Mouse (Mus musculus): ENCODE measurements around the gene 1700023F06Rik. TPM values are rescaled to one million over a fixed set of nuclear protein-coding genes. Genes with fewer than 3 reads are reported as not detected.

Gene 1700023F06Rik
- polyA plus RNA-seq, 1 experiment from 2014 or later: 2.3 TPM

DNA sequence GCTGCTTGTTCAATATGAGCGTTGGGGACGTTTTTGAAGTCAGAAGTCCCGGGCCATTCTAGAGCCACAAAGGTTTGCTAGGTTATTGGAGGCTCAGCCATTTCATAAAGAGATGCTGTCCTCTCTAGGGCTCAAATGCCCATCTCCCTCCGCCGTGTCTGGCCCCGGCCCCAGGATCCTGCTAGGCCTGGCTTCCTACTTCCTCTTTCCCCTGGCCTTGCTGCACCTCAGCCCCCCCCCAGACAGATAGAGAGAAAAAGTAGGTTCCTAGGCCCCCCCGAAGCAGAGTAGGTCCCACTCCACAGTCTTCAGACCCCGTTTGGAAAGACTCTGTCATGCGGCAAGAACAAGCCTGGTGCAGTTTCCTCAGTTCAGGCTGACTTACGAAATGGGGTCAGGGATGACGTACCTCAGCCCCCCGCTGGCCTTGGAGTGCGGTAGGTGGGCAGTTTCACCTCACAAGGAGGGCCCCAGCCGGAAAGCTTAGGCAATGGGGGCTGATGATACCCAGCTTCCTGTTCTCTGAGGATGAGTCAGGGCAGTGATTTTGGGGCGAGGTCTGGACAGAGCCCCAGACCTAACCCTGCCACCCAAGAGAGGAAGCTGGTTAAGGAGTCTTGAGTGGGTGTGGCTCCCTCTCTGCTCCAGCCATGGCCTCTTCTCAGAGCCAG, 30.4 kb downstream of the 1700023F06Rik start:
- WGBS: 83% methylated on average over 15 of the region's 15 CpGs
- no peak overlapping the region for H3K4me2 ChIP-seq
- no peaks in the 10 kb centered on the region for H3K36me3 ChIP-seq
- no peak overlapping the region for H3K9ac ChIP-seq
- H3K27me3 ChIP-seq: no peaks in the 10 kb centered on the region
- ATAC-seq (ENCODE audit: low FRiP score, low read depth): no peak
- no peak overlapping the region for H3K4me3 ChIP-seq
- H3K27ac ChIP-seq (replicated peaks): no peak overlapping the region
- H3K4me1 ChIP-seq (replicated peaks): peaks cover 19% of the 10 kb centered on the region
- H3K9me3 ChIP-seq: no peaks in the 10 kb centered on the region

- no peak for ATAC-seq (ENCODE audit: low FRiP score, low read depth)
- Histone ChIP-seq H3K4me1 (replicated peaks) (peaks cover 27% of the 10 kb centered on the region), H3K27me3 (no peaks in the 10 kb centered on the region), H3K27ac (replicated peaks) (no peak overlapping the region), H3K4me3 (no peak overlapping the region), H3K9ac (no peak overlapping the region), H3K36me3 (no peaks in the 10 kb centered on the region), H3K9me3 (no peaks in the 10 kb centered on the region), H3K4me2 (no peak overlapping the region)
- WGBS: 82% methylated on average over 5 of the region's 5 CpGs
Observed at GRCm38 (mm10) chr11:103177216-103177615, 31.1 kb downstream of the 1700023F06Rik start.

DNA sequence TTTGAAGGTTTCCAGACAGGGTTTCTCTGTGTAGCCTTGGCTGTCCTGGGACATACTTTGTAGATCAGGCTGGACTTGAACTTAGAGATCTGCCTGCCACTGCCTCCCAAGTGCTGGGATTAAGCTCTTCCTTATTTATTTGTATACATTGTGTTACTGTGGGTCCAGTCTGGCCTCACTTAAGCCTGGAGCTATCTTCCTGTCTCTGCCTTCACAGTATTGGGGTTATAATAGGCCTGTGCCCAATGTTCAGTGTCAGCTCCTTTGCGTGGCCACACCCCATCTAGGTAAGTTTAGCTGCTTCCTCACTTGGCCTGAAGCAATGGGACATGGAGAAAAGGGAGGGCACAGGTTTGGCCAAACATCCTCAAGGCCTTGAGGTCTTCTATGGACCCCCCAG, 31.8 kb downstream of the 1700023F06Rik start:
- Histone ChIP-seq H3K9ac (no peak overlapping the region), H3K9me3 (no peaks in the 10 kb centered on the region), H3K27me3 (no peaks in the 10 kb centered on the region), H3K36me3 (no peaks in the 10 kb centered on the region), H3K27ac (replicated peaks) (no peak overlapping the region), H3K4me1 (replicated peaks) (peaks cover 34% of the 10 kb centered on the region), H3K4me3 (no peak overlapping the region), H3K4me2 (no peak overlapping the region)
- no peak for ATAC-seq (ENCODE audit: low FRiP score, low read depth)
- WGBS: 96% methylated on average over 1 of the region's 1 CpGs

- H3K4me1 ChIP-seq (replicated peaks): peaks cover 37% of the 10 kb centered on the region
- no peaks in the 10 kb centered on the region for H3K27me3 ChIP-seq
- H3K4me3 ChIP-seq: no peak overlapping the region
- H3K4me2 ChIP-seq: no peak overlapping the region
- H3K9ac ChIP-seq: no peak overlapping the region
- ATAC-seq (ENCODE audit: low FRiP score, low read depth): no peak
- no peaks in the 10 kb centered on the region for H3K36me3 ChIP-seq
- H3K27ac ChIP-seq (replicated peaks): no peak overlapping the region
- 74% methylated on average over 14 of the region's 14 CpGs for WGBS
- H3K9me3 ChIP-seq: no peaks in the 10 kb centered on the region
Observed at GRCm38 (mm10) chr11:103175688-103176442, 32.5 kb downstream of the 1700023F06Rik start.

DNA sequence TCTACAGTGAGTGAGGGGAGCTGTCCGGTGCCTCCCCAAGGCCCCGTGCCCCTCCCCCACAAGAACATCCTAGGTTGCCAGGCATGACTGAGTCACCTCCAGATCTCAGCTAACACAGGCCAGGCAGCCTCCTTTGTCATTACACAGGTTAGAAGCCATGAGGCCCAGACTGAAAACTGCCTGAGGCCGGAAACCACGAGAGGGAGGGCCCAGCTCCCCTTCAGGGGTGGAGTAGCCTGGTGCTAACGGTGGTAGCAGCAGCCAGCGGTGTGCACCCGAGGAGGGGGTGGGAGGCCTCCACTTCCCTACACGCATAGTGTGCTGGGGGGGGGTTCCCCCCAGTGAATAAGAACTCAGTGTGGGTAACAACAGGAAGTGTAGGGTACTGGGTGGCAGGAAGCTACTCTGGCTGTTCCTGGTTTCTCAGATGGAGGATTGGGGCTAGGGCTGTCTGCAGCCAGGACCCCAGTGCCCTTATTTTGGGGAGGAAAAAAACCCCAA, 33.4 kb downstream of the 1700023F06Rik start:
- no peak overlapping the region for H3K4me3 ChIP-seq
- no peaks in the 10 kb centered on the region for H3K9me3 ChIP-seq
- no peaks in the 10 kb centered on the region for H3K36me3 ChIP-seq
- H3K4me1 ChIP-seq (replicated peaks): peaks cover 43% of the 10 kb centered on the region
- no peak overlapping the region for H3K4me2 ChIP-seq
- ATAC-seq (ENCODE audit: low FRiP score, low read depth): no peak
- WGBS: 63% methylated on average over 8 of the region's 8 CpGs
- no peak overlapping the region for H3K9ac ChIP-seq
- no peaks in the 10 kb centered on the region for H3K27me3 ChIP-seq
- no peak overlapping the region for H3K27ac ChIP-seq (replicated peaks)

GRCm38 (mm10) chr11:103174411-103174832, 33.9 kb downstream of the 1700023F06Rik start:
- Histone ChIP-seq H3K9me3 (no peaks in the 10 kb centered on the region), H3K36me3 (no peaks in the 10 kb centered on the region), H3K9ac (no peak overlapping the region), H3K4me2 (no peak overlapping the region), H3K4me3 (no peak overlapping the region), H3K27ac (replicated peaks) (no peak overlapping the region), H3K4me1 (replicated peaks) (peaks cover 49% of the 10 kb centered on the region), H3K27me3 (no peaks in the 10 kb centered on the region)
- no peak for ATAC-seq (ENCODE audit: low FRiP score, low read depth)
- 88% methylated on average over 5 of the region's 5 CpGs for WGBS

DNA sequence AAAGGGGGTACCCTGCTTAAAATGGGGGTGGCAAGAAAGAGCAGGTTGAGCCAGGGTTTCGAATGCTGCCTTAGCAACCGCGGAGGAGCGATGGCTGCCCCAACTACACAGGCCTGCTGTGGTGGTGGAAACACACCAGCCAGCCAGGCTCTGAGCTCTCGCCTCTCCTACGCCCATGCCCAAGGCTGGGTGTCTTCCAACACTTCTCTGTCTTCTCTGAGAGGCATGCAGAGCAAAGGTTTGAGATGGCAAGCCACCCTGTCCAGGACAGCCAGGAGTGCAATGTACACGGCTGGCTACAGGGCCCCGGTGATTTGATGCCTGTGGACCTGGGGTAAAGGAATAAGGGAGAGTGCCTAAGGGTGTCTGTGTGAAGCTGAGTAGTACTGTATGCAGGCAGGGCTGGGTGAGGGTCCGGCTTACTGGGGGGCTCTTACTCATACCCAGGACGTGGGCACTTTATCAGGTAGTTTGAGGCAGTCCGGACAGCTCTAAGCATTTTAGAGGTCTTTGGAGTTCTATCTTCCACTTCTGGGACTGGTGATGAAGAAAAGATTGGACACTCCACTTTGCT, 34.5 kb downstream of the 1700023F06Rik start:
- WGBS: 92% methylated on average over 11 of the region's 11 CpGs

DNA sequence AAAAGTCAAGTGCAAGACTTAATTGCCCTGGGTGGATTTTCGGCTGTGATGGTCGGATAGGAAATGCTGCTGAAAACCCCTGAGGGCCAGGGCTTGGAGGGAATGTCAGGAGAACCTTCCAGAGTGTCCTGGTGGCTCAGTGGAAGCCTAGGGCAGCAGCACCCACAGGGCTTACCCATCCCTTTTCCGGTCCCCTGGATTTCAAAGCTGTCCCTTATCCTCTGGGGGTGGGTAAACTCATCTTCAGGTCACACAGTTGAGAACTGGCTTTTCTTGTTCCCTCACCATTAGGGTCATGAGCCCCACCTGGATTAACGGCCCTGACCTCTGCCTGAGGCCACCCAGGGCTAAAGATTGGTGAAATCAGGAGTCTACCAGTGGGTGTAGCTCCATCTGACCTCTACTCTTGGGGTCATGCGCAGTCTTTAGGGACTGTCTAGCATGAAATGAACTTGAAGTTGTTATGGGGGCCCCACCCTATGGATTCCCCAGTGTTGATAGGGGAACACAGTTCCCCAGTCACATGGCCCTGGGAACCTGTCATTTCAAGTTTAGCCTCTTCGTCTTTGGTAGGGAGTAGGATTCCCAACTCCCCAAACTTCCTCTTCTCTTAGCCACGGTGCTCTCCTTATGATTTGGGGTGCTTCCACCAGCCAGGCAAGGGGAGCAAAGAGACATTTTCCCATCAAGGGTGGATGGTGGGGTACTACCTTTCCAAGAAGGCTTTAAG, 35.2 kb downstream of the 1700023F06Rik start:
- no peak for ATAC-seq (ENCODE audit: low FRiP score, low read depth)
- Histone ChIP-seq H3K27ac (replicated peaks) (no peak overlapping the region), H3K9ac (no peak overlapping the region), H3K4me1 (replicated peaks) (peaks cover 55% of the 10 kb centered on the region), H3K9me3 (no peaks in the 10 kb centered on the region), H3K27me3 (no peaks in the 10 kb centered on the region), H3K36me3 (no peaks in the 10 kb centered on the region), H3K4me3 (peak overlapping the region; percentile 67; the same call in 1 of the 2 replicates), H3K4me2 (peak overlapping the region; percentile 76)
- 86% methylated on average over 7 of the region's 7 CpGs for WGBS

More for the DNA sequence above, 34.5 kb downstream of the 1700023F06Rik start:
- Histone ChIP-seq H3K4me2 (no peak overlapping the region), H3K27ac (replicated peaks) (no peak overlapping the region), H3K9me3 (no peaks in the 10 kb centered on the region), H3K4me1 (replicated peaks) (peaks cover 54% of the 10 kb centered on the region), H3K36me3 (no peaks in the 10 kb centered on the region), H3K4me3 (no peak overlapping the region), H3K27me3 (no peaks in the 10 kb centered on the region), H3K9ac (no peak overlapping the region)
- no peak for ATAC-seq (ENCODE audit: low FRiP score, low read depth)

- H3K27ac ChIP-seq (replicated peaks): no peak overlapping the region
- H3K36me3 ChIP-seq: no peaks in the 10 kb centered on the region
- no peaks in the 10 kb centered on the region for H3K9me3 ChIP-seq
- H3K9ac ChIP-seq: no peak overlapping the region; the same call in 1 of the 2 replicates
- no peaks in the 10 kb centered on the region for H3K27me3 ChIP-seq
- H3K4me2 ChIP-seq: peak overlapping the region; percentile 76
- 77% methylated on average over 6 of the region's 6 CpGs for WGBS
- peak overlapping the region; percentile 67 for H3K4me3 ChIP-seq
- peaks cover 55% of the 10 kb centered on the region for H3K4me1 ChIP-seq (replicated peaks)
- ATAC-seq (ENCODE audit: low FRiP score, low read depth): no peak
Observed at GRCm38 (mm10) chr11:103172392-103173040, 35.8 kb downstream of the 1700023F06Rik start.

GRCm38 (mm10) chr11:103171703-103172391, 36.5 kb downstream of the 1700023F06Rik start:
- Histone ChIP-seq H3K4me3 (peak overlapping the region; percentile 67), H3K4me2 (peak overlapping the region; percentile 76), H3K4me1 (replicated peaks) (peaks cover 55% of the 10 kb centered on the region), H3K9ac (peak overlapping the region; percentile 74), H3K27me3 (no peaks in the 10 kb centered on the region), H3K27ac (replicated peaks) (no peak overlapping the region), H3K36me3 (no peaks in the 10 kb centered on the region), H3K9me3 (no peaks in the 10 kb centered on the region)
- ATAC-seq (ENCODE audit: low FRiP score, low read depth): no peak
- WGBS: 45% methylated on average over 9 of the region's 9 CpGs

DNA sequence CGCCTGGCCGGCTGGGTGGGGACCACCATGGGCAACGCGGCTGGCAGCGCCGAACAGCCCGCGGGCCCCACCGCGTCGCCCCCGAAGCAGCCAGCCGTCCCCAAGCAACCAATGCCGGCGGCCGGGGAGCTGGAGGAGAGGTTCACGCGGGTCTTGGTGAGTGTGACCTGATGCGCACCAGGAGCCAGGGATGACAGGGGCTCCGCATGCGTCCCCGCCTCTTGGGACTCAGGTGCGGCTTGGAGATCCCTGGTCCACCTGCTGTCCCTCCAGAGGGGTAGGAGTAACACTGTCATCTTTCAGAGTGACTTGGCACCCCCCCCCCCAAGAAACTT, 37.1 kb downstream of the 1700023F06Rik start:
- peak overlapping the region; percentile 76 for H3K4me2 ChIP-seq
- no peaks in the 10 kb centered on the region for H3K9me3 ChIP-seq
- 0 out of 2 replicates have a peak, but pooled peaks have one; percentile 1 for ATAC-seq (ENCODE audit: low FRiP score, low read depth)
- peak overlapping the region; percentile 67 for H3K4me3 ChIP-seq
- peak overlapping the region; percentile 70 for H3K27ac ChIP-seq (replicated peaks)
- H3K4me1 ChIP-seq (replicated peaks): peaks cover 55% of the 10 kb centered on the region
- H3K36me3 ChIP-seq: no peaks in the 10 kb centered on the region
- WGBS: 2% methylated on average over 23 of the region's 23 CpGs
- no peaks in the 10 kb centered on the region for H3K27me3 ChIP-seq
- H3K9ac ChIP-seq: peak overlapping the region; percentile 74
